Mouse (Mus musculus) heart, adult 2 months (tissue): ENCODE data around the gene Cftr. TPM values are rescaled to one million over a fixed set of nuclear protein-coding genes. Genes with fewer than 3 reads are reported as not detected.
A peak's percentile ranks its signal among the peaks of the same experiment; 100 is the strongest.

ENCODE experiments used
- DNase-seq, 2 experiments: peaks; one replicate each; pipeline ENCODE4 v3.0.0; 2021
- H3K27ac ChIP-seq: fragments of 200-600 bp; 2 replicates; pipeline ENCODE4 v1.8.1; 2022
- H3K27me3 ChIP-seq: fragments of 200-500 bp; 2 replicates; pipeline ENCODE4 v1.6.1; 2012; ENCODE audit warnings: mild to moderate bottlenecking, low read length, inconsistent platforms, mixed read lengths; ENCODE audit not compliant: control insufficient read depth, insufficient read depth
- H3K36me3 ChIP-seq: fragments of 200-500 bp; 2 replicates; pipeline ENCODE4 v1.6.1; 2012; ENCODE audit warnings: low read length, inconsistent platforms; ENCODE audit not compliant: control insufficient read depth, insufficient read depth
- H3K4me1 ChIP-seq: fragments of 200-500 bp; 2 replicates; pipeline ENCODE4 v1.6.1; 2011; ENCODE audit warnings: low read length; ENCODE audit not compliant: control insufficient read depth, insufficient read depth
- H3K4me3 ChIP-seq: fragments of 200-600 bp; 2 replicates; pipeline ENCODE4 v1.8.1; 2022
- H3K79me2 ChIP-seq: fragments of 200-500 bp; replicated peaks from 2 replicates; pipeline ENCODE4 v1.6.1; 2012; ENCODE audit warnings: mild to moderate bottlenecking, inconsistent platforms, low read length, moderate library complexity, mixed read lengths; ENCODE audit not compliant: control insufficient read depth, insufficient read depth
- H3K9ac ChIP-seq: fragments of 200-500 bp; 2 replicates; pipeline ENCODE4 v1.6.1; 2012; ENCODE audit warnings: low read depth, mild to moderate bottlenecking, control low read depth, inconsistent platforms, low read length, mixed read lengths
- CTCF ChIP-seq: fragments of 200-600 bp; IDR thresholded peaks from 2 replicates; pipeline ENCODE4 v1.8.1; 2022; ENCODE audit warnings: antibody characterized with exemption, mild to moderate bottlenecking, moderate library complexity
- EP300 ChIP-seq: fragments of 200-500 bp; IDR thresholded peaks from 2 replicates; pipeline ENCODE4 v1.6.1; 2011; ENCODE audit warnings: low read depth, low read length, control low read depth; ENCODE audit not compliant: insufficient read depth
- POLR2A ChIP-seq: fragments of 200-500 bp; IDR thresholded peaks from 2 replicates; pipeline ENCODE4 v1.6.1; 2011; ENCODE audit warnings: mild to moderate bottlenecking, low read depth, low read length, control low read depth; ENCODE audit not compliant: insufficient read depth
- WGBS: fragments of 180-500 bp; shearing (Covaris S2); methylation state at CpG from one replicate; pipeline ENCODE4 v1.1.7; 2018; 5-methylcytosine and 5-hydroxymethylcytosine counted together
- intact Hi-C: fragments of 180-260 bp; cut with DNase I; formaldehyde crosslinking; loops from one replicate; pipeline ENCODE4 v1.15.1; 2025
- polyA plus RNA-seq: library from polyadenylated mRNA; depleted of rRNA; stranded (reverse); fragments of >200 nt; gene quantifications from 2 replicates; pipeline ENCODE4 v1.2.3, GENCODE M21; 2012
- total RNA-seq, 2 experiments: library from RNA; stranded (reverse); gene quantifications; 2 replicates each; pipeline ENCODE4 v1.2.3; 2021

Gene Cftr
- total and polyA plus RNA-seq, 3 experiments, result 0.04 to 0.37 (median 0.27) TPM

- H3K36me3 ChIP-seq, result no peaks in the 10 kb centered on the region
- WGBS, result 57% methylated on average over 8 of the region's 8 CpGs
- no peak overlapping the region for H3K27ac ChIP-seq
- intact Hi-C loops, result loop anchor here (5.0 kb wide), 1 partner anchor 84 kb away; no protein-coding TSS in a partner anchor
- H3K4me1 ChIP-seq, result no peaks in the 10 kb centered on the region
- TF ChIP-seq EP300 (no peak), CTCF (peak; percentile 54)
- H3K27me3 ChIP-seq, result no peaks in the 10 kb centered on the region
- H3K79me2 ChIP-seq, result no peaks in the 10 kb centered on the region
- DNase-seq, result no peak
- no peak overlapping the region for H3K4me3 ChIP-seq
- no peak overlapping the region for H3K9ac ChIP-seq
Observed at GRCm38 (mm10) chr6:18171614-18172013, 1.1 kb downstream of the Cftr start.

- no peaks in the 10 kb centered on the region for H3K4me1 ChIP-seq
- no peak overlapping the region for H3K27ac ChIP-seq
- H3K4me3 ChIP-seq, result no peak overlapping the region
- DNase-seq, result no peak
- H3K27me3 ChIP-seq, result no peaks in the 10 kb centered on the region
- 81% methylated on average over 2 of the region's 2 CpGs for WGBS
- no peaks in the 10 kb centered on the region for H3K79me2 ChIP-seq
- TF ChIP-seq EP300 (no peak), POLR2A (no peak), CTCF (no peak)
- H3K9ac ChIP-seq, result no peak overlapping the region
- H3K36me3 ChIP-seq, result no peaks in the 10 kb centered on the region
- intact Hi-C loops, result no loop called here
Observed at GRCm38 (mm10) chr6:18177509-18177908, 7.0 kb downstream of the Cftr start.

GRCm38 (mm10) chr6:18180665-18181064 is 10.2 kb downstream of the Cftr start:
- 79% methylated on average over 3 of the region's 3 CpGs for WGBS
- no peaks in the 10 kb centered on the region for H3K79me2 ChIP-seq
- no peak overlapping the region for H3K4me3 ChIP-seq
- TF ChIP-seq EP300, result no peak
- no peak for TF ChIP-seq CTCF
- no peak for TF ChIP-seq POLR2A
- no peaks in the 10 kb centered on the region for H3K4me1 ChIP-seq
- intact Hi-C loops, result no loop called here
- H3K27me3 ChIP-seq, result no peaks in the 10 kb centered on the region
- no peak for DNase-seq
- no peaks in the 10 kb centered on the region for H3K36me3 ChIP-seq
- H3K9ac ChIP-seq, result no peak overlapping the region
- H3K27ac ChIP-seq, result no peak overlapping the region

GRCm38 (mm10) chr6:18182903-18183302 is 12.4 kb downstream of the Cftr start:
- Histone ChIP-seq H3K4me3 (no peak overlapping the region), H3K9ac (no peak overlapping the region), H3K4me1 (no peaks in the 10 kb centered on the region), H3K27ac (no peak overlapping the region), H3K27me3 (no peaks in the 10 kb centered on the region), H3K79me2 (no peaks in the 10 kb centered on the region), H3K36me3 (no peaks in the 10 kb centered on the region)
- no peak for DNase-seq
- intact Hi-C loops, result no loop called here
- TF ChIP-seq EP300, result no peak
- no peak for TF ChIP-seq POLR2A
- TF ChIP-seq CTCF, result no peak

- WGBS, result 67% methylated on average over 1 of the region's 1 CpGs
- Histone ChIP-seq H3K36me3 (no peaks in the 10 kb centered on the region), H3K4me3 (no peak overlapping the region), H3K79me2 (no peaks in the 10 kb centered on the region), H3K27me3 (no peaks in the 10 kb centered on the region), H3K9ac (no peak overlapping the region), H3K27ac (no peak overlapping the region), H3K4me1 (no peaks in the 10 kb centered on the region)
- TF ChIP-seq CTCF, result no peak
- TF ChIP-seq EP300, result no peak
- no peak for TF ChIP-seq POLR2A
- intact Hi-C loops, result no loop called here
- no peak for DNase-seq
Observed at GRCm38 (mm10) chr6:18220691-18221090, 50.2 kb downstream of the Cftr start.

GRCm38 (mm10) chr6:18223206-18223605 is 52.7 kb downstream of the Cftr start:
- Histone ChIP-seq H3K79me2 (no peaks in the 10 kb centered on the region), H3K27ac (no peak overlapping the region), H3K27me3 (no peaks in the 10 kb centered on the region), H3K4me3 (no peak overlapping the region), H3K4me1 (no peaks in the 10 kb centered on the region), H3K9ac (no peak overlapping the region), H3K36me3 (no peaks in the 10 kb centered on the region)
- 93% methylated on average over 4 of the region's 4 CpGs for WGBS
- intact Hi-C loops, result no loop called here
- TF ChIP-seq POLR2A, result no peak
- TF ChIP-seq EP300, result no peak
- TF ChIP-seq CTCF, result no peak
- DNase-seq, result no peak

- intact Hi-C loops, result no loop called here
- Histone ChIP-seq H3K9ac (no peak overlapping the region), H3K4me3 (no peak overlapping the region), H3K27me3 (no peaks in the 10 kb centered on the region), H3K4me1 (no peaks in the 10 kb centered on the region), H3K79me2 (no peaks in the 10 kb centered on the region), H3K27ac (no peak overlapping the region), H3K36me3 (no peaks in the 10 kb centered on the region)
- no peak for DNase-seq
- WGBS, result 21% methylated on average over 3 of the region's 3 CpGs
- TF ChIP-seq EP300, result no peak
- no peak for TF ChIP-seq POLR2A
- no peak for TF ChIP-seq CTCF
Observed at GRCm38 (mm10) chr6:18225157-18225556, 54.7 kb downstream of the Cftr start.
